Mouse (Mus musculus) ovary, postnatal 10 days (tissue): ENCODE data around the gene Cypt14.
"Not testable (repeated sequence)": the region's sequence is repeated elsewhere in the genome, so short reads cannot be mapped to it uniquely, and the experiment has no call there.

ENCODE experiments used
- DNase-seq: peaks from one replicate; pipeline ENCODE4 v3.0.0; 2022; ENCODE audit warnings: low spot score

The Cypt14 gene

DNA sequence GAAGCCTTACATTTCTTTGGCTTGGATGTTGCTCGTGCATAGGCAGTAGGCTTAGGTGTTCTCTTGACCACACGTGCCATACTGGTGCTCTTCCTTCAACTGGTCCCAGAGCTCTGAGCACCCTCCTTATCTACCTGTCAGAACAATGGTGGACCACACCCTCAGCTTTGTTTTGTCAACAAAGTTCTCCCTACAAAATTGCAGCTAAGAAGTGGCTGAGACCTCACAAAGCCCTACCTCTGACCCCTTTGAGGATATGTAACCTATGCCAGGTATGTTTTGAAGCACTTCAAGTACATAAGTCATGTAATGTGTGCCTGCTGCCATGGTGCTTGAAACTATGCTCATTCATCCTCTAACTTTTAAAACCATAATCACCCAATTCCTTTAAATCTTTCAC, at the start of gene Cypt14:
TSS of gene Cypt14 (minus strand) at position 101 of the 400 bp plus-strand sequence.
- not testable (repeated sequence) for DNase-seq
